Mouse (Mus musculus) ES-Bruce4 (cell line): ENCODE measurements around the gene Phf7. TPM values are rescaled to one million over a fixed set of nuclear protein-coding genes. Genes with fewer than 3 reads are reported as not detected.

Source experiments
- H3K27ac ChIP-seq: 2 replicates; pipeline ENCODE4 v1.5.1; 2012; ENCODE audit warnings: low read length, inconsistent platforms; ENCODE audit not compliant: insufficient read depth
- H3K27me3 ChIP-seq: 2 replicates; pipeline ENCODE4 v1.6.1; 2012; ENCODE audit warnings: mild to moderate bottlenecking, low read length, inconsistent platforms; ENCODE audit not compliant: control insufficient read depth, poor library complexity, insufficient read depth, severe bottlenecking
- H3K36me3 ChIP-seq: 2 replicates; pipeline ENCODE4 v1.6.1; 2012; ENCODE audit warnings: inconsistent platforms, mild to moderate bottlenecking, low read length, moderate library complexity; ENCODE audit not compliant: control insufficient read depth, poor library complexity, insufficient read depth, severe bottlenecking
- H3K4me1 ChIP-seq: one replicate; pipeline ENCODE4 v1.8.1; 2011; ENCODE audit warnings: low read length; ENCODE audit not compliant: control insufficient read depth, insufficient read depth
- H3K4me3 ChIP-seq: 2 replicates; pipeline ENCODE4 v1.5.1; 2011; ENCODE audit warnings: low read depth, mild to moderate bottlenecking, low read length
- H3K9ac ChIP-seq: 2 replicates; pipeline ENCODE4 v1.6.1; 2012; ENCODE audit warnings: low read depth, mild to moderate bottlenecking, inconsistent platforms; ENCODE audit not compliant: poor library complexity, severe bottlenecking
- H3K9me3 ChIP-seq: replicated peaks from 2 replicates; pipeline ENCODE4 v1.6.1; 2012; ENCODE audit warnings: mild to moderate bottlenecking, low read length, inconsistent platforms; ENCODE audit not compliant: control insufficient read depth, poor library complexity, insufficient read depth, severe bottlenecking
- CTCF ChIP-seq: IDR thresholded peaks from one replicate; pipeline ENCODE4 v1.8.1; 2011; ENCODE audit warnings: low read depth, low read length
- EP300 ChIP-seq: IDR thresholded peaks from 2 replicates; pipeline ENCODE4 v1.6.1; 2011; ENCODE audit warnings: low read depth, low read length; ENCODE audit not compliant: insufficient read depth
- POLR2A ChIP-seq: IDR thresholded peaks from one replicate; pipeline ENCODE4 v1.8.1; 2011; ENCODE audit warnings: low read length; ENCODE audit not compliant: insufficient read depth
- polyA plus RNA-seq: library from polyadenylated mRNA; stranded (reverse); fragments of >200 nt; gene quantifications from 2 replicates; pipeline ENCODE4 v1.2.4, GENCODE M21; 2011; ENCODE audit warnings: low read depth; ENCODE audit not compliant: missing spikeins, insufficient read depth, insufficient read length

Gene Phf7
- polyA plus RNA-seq, 1 experiment = 15.3 TPM

DNA sequence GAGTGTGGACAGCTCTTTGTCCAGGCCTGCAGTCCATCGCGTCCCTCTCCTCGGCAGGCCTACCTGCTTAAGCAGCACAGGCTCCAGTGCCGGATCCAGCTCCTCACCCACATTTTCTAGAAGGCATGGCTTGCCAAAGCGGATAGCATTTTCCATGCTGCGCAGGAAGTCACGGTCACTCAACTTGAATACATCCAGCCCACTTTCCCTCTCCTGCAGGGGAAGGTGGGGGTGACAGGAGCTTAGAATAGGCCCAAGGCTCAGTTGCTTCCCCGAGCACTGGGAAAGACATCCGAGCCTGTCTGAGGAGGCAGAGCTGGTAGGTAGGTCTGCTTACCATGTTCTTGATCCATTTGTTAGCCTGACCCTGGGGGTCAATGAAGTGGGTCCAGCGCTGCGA lies 16.5 kb upstream of the Phf7 start:
- H3K4me3 ChIP-seq = no peak overlapping the region
- H3K9me3 ChIP-seq = no peaks in the 10 kb centered on the region
- H3K4me1 ChIP-seq = no peaks in the 10 kb centered on the region
- H3K27me3 ChIP-seq = no peaks in the 10 kb centered on the region
- no peak overlapping the region for H3K27ac ChIP-seq
- no peak overlapping the region for H3K9ac ChIP-seq
- no peak for TF ChIP-seq CTCF
- no peak for TF ChIP-seq EP300
- TF ChIP-seq POLR2A = no peak
- no peaks in the 10 kb centered on the region for H3K36me3 ChIP-seq

DNA sequence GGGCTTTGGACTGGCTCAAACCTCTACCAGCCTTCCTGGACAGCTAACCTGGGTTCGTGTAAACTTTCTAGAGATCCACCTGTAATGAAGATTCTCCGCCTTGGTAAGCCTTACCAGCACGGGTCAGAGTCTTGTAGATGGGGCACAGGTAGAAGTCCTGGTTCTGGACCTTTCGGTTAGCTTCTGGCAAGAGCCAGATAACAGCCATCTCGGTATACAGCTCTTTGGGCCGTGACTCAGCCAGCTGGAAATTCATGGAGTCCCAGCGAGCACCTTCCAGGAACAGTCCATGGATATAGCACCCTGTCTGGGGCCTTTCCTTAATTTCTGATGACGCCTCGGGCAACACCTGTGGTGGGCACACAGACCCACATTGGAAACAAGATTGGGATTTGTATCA lies 9.8 kb upstream of the Phf7 start:
- H3K36me3 ChIP-seq = peaks cover 37% of the 10 kb centered on the region
- no peak overlapping the region for H3K9ac ChIP-seq
- TF ChIP-seq EP300 (no peak), POLR2A (no peak), CTCF (no peak)
- H3K4me1 ChIP-seq = no peaks in the 10 kb centered on the region
- no peaks in the 10 kb centered on the region for H3K27me3 ChIP-seq
- no peak overlapping the region for H3K4me3 ChIP-seq
- no peak overlapping the region for H3K27ac ChIP-seq
- no peaks in the 10 kb centered on the region for H3K9me3 ChIP-seq

DNA sequence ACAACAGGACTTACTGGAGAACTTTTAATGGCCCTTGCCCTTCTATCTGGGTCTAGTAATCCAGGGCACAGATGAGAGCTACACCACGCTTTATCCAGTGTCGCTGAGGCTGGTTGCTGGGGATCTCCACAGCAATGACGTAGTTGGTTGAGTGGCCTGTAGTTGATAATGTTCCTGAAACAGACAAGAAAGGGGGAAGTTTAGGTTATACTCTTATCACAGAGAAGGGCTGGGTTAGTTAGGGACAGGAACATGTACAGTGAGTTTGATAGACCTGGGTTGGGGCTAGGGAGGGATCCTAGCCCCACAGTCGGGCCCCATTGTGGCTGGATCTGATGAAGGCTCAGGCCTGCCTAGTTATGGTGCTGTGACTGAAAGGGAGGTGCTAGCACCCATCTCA lies 9.3 kb upstream of the Phf7 start:
- peaks cover 42% of the 10 kb centered on the region for H3K36me3 ChIP-seq
- no peak for TF ChIP-seq POLR2A
- TF ChIP-seq CTCF = no peak
- TF ChIP-seq EP300 = no peak

DNA sequence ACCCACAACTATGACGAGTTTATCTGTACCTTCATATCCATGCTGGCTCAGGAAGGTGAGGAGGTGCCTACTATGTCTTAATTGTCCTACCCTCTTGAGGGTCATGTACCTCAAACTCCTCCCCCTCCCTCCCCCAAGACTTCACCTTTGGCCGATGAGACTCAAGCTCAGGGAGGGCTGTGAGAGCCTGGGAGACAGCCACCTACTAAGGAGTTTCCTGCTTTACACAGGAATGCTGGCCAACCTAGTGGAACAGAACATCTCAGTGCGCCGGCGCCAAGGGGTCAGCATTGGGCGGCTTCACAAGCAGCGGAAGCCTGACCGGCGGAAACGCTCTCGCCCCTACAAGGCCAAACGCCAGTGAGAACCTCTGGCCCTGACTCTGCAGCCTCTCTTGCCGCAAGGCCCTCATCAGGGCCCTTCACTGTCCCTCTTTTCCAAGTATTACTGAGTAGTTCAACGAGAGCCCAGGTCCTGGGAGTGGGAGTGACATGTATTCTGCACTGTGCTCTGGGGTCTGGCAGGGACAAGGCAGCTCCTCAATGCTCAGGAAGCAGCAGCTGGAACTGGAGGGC lies 7.4 kb upstream of the Phf7 start:
- Histone ChIP-seq H3K4me1 (no peaks in the 10 kb centered on the region), H3K4me3 (no peak overlapping the region), H3K27me3 (no peaks in the 10 kb centered on the region), H3K9me3 (no peaks in the 10 kb centered on the region), H3K36me3 (peaks cover 60% of the 10 kb centered on the region), H3K27ac (no peak overlapping the region), H3K9ac (no peak overlapping the region)
- no peak for TF ChIP-seq CTCF
- TF ChIP-seq EP300 = no peak
- no peak for TF ChIP-seq POLR2A

More for the DNA sequence above, 9.3 kb upstream of the Phf7 start:
- no peak overlapping the region for H3K4me3 ChIP-seq
- no peaks in the 10 kb centered on the region for H3K4me1 ChIP-seq
- H3K27me3 ChIP-seq = no peaks in the 10 kb centered on the region
- H3K9me3 ChIP-seq = no peaks in the 10 kb centered on the region
- H3K9ac ChIP-seq = no peak overlapping the region
- no peak overlapping the region for H3K27ac ChIP-seq

DNA sequence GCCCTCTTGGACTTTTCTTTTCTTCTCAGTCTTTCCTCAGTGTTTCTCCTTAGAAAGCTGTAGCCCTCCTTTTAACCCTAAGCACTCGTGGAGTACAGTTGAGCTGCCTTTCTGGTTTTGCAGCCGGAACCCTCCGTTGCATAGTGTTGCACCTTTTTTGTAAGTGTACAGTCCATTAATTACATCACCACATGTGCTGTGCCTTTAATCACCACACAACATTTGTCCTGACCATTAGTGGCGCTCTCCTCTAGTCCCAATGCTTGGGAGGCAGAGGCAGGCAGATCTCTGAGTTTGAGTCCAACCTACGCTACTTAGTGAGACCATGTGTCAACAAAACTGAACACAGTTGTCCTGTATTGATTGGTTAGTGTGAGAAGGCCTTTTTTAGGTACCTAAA lies 974 bp upstream of the Phf7 start:
- Histone ChIP-seq H3K9ac (peak overlapping the region; percentile 90), H3K36me3 (peaks cover 42% of the 10 kb centered on the region), H3K4me3 (peak overlapping the region; percentile 91), H3K4me1 (no peaks in the 10 kb centered on the region), H3K9me3 (no peaks in the 10 kb centered on the region), H3K27me3 (no peaks in the 10 kb centered on the region), H3K27ac (no peak overlapping the region)
- TF ChIP-seq CTCF (no peak), POLR2A (no peak), EP300 (no peak)

DNA sequence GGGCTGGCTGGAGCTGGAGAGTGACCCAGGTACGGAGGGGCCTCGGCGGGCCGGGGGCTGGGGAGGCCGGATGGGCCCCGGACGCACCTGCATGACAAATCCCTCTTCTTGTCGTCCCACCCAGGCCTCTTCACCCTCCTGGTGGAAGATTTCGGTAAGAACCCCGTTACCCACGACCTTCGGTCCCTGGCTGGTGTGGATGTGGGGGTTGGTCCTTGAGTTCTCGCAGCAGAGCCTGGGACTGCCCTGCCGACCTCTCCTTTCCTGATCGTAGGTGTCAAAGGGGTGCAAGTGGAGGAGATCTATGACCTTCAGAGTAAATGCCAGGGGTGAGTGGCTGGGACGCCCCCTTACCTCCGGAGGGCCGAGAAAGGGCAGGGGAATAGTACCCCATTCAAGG lies 509 bp upstream of the Phf7 start:
- peak overlapping the region; percentile 90 for H3K9ac ChIP-seq
- H3K36me3 ChIP-seq = peaks cover 38% of the 10 kb centered on the region
- no peaks in the 10 kb centered on the region for H3K9me3 ChIP-seq
- H3K4me1 ChIP-seq = no peaks in the 10 kb centered on the region
- TF ChIP-seq EP300 (no peak), POLR2A (no peak), CTCF (no peak)
- no peaks in the 10 kb centered on the region for H3K27me3 ChIP-seq
- no peak overlapping the region for H3K27ac ChIP-seq
- peak overlapping the region; percentile 91 for H3K4me3 ChIP-seq
